Mouse (Mus musculus) neural tube, embryonic 11.5 days (tissue): ENCODE results near the gene Phka1. TPM values are rescaled to one million over a fixed set of nuclear protein-coding genes. Genes with fewer than 3 reads are reported as not detected.

ENCODE experiments used
- ATAC-seq: fragments of 200-750 bp; cut with Nextera tagmentation; 2 replicates; pipeline ENCODE4 v1.8.0; 2017; ENCODE audit warnings: moderate number of reproducible peaks, mild to moderate bottlenecking, moderate TSS enrichment, moderate library complexity; ENCODE audit not compliant: insufficient read depth, low FRiP score, low TSS enrichment
- DNase-seq: peaks from one replicate; pipeline ENCODE4 v3.0.0-alpha.2; 2015; ENCODE audit warnings: low spot score
- H3K27ac ChIP-seq: fragments of 300-500 bp; sonication (generic); 2 replicates; pipeline ENCODE4 v1.5.1; 2014; ENCODE audit warnings: low read depth, mild to moderate bottlenecking, low read length
- H3K27me3 ChIP-seq: fragments of 300-500 bp; sonication (generic); 2 replicates; pipeline ENCODE4 v1.6.1; 2014; ENCODE audit warnings: mild to moderate bottlenecking, low read length, mixed read lengths; ENCODE audit not compliant: control insufficient read depth, insufficient read depth
- H3K36me3 ChIP-seq: fragments of 300-500 bp; sonication (generic); 2 replicates; pipeline ENCODE4 v1.6.1; 2014; ENCODE audit warnings: mild to moderate bottlenecking, low read length, moderate library complexity, mixed read lengths; ENCODE audit not compliant: control insufficient read depth, insufficient read depth
- H3K4me1 ChIP-seq: fragments of 300-500 bp; sonication (generic); 2 replicates; pipeline ENCODE4 v1.6.1; 2014; ENCODE audit warnings: low read length, mixed read lengths; ENCODE audit not compliant: control insufficient read depth, insufficient read depth
- H3K4me2 ChIP-seq: fragments of 300-500 bp; sonication (generic); 2 replicates; pipeline ENCODE4 v1.6.1; 2014; ENCODE audit warnings: low read depth, mild to moderate bottlenecking, moderate library complexity
- H3K4me3 ChIP-seq: fragments of 300-500 bp; sonication (generic); 2 replicates; pipeline ENCODE4 v1.5.1; 2014; ENCODE audit warnings: low read depth, low read length
- H3K9ac ChIP-seq: fragments of 300-500 bp; sonication (generic); 2 replicates; pipeline ENCODE4 v1.6.1; 2014; ENCODE audit warnings: mild to moderate bottlenecking, low read length
- H3K9me3 ChIP-seq: fragments of 300-500 bp; sonication (generic); 2 replicates; pipeline ENCODE4 v1.6.1; 2016; ENCODE audit warnings: low read length; ENCODE audit not compliant: control insufficient read depth
- WGBS: fragments of 180-500 bp; shearing (Covaris S2); extraction: QIAGEN DNeasy Blood & Tissue Kit; methylation state at CpG from one replicate; pipeline ENCODE4 v1.1.7; 2014; 5-methylcytosine and 5-hydroxymethylcytosine counted together
- polyA plus RNA-seq: library from polyadenylated mRNA; unstranded; fragments of >200 nt; fragmentation: Nextera tagmentation; extraction: Ambion mirVana; gene quantifications from 2 replicates; pipeline ENCODE4 v1.2.1, GENCODE M21; 2014

Gene Phka1
- polyA plus RNA-seq, 1 experiment from 2014 or later = 6.3 TPM

DNA sequence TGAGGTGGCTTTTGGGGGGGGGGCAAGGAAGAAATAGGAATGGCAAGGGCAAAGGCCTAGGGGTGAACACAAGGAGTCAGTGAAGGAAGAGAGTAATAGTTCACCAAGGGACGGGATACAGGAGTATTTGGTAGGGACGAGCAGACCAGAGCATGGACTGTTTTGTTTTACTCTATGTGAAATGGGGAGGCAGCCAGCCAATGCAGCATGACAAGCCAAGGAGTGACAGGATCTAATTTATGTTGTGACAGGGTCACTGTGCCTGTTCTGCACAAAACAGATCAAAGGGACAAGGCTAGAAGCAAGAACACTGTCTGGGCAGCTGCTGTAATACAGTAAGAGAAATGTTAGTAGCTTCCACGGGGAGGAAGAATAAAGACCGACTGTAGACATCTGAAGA is 164.4 kb downstream of the Phka1 start:
- Histone ChIP-seq H3K4me3 (no peak overlapping the region), H3K36me3 (no peaks in the 10 kb centered on the region), H3K4me2 (no peak overlapping the region), H3K4me1 (no peaks in the 10 kb centered on the region), H3K27me3 (no peaks in the 10 kb centered on the region), H3K27ac (no peak overlapping the region), H3K9me3 (no peaks in the 10 kb centered on the region), H3K9ac (no peak overlapping the region)
- DNase-seq (no peak), ATAC-seq (no peak)
- WGBS = 74% methylated on average over 4 of the region's 4 CpGs

DNA sequence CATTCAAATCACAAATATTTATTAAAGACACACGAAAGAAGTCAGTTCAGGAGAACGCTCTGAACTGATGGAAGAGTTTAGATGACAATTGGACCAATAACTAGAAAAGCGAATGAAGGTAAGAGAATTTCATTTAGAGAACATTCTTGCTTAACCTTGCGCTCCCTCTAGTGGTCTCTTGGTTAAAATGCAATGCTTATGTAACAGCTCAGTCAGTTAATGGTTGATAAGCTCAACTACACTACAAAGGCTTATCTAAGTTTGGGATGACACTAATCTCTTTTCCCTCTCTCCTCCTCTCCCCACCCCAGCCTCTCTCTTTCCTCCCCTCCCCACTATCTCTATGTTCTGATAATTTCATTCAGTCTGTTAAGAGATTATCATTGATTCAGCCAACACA is 165.1 kb downstream of the Phka1 start:
- no peak overlapping the region for H3K4me3 ChIP-seq
- WGBS = 30% methylated on average over 4 of the region's 4 CpGs
- H3K4me1 ChIP-seq = no peaks in the 10 kb centered on the region
- no peak overlapping the region for H3K27ac ChIP-seq
- H3K4me2 ChIP-seq = no peak overlapping the region
- no peaks in the 10 kb centered on the region for H3K27me3 ChIP-seq
- H3K36me3 ChIP-seq = no peaks in the 10 kb centered on the region
- DNase-seq (no peak), ATAC-seq (no peak)
- H3K9me3 ChIP-seq = no peaks in the 10 kb centered on the region
- no peak overlapping the region for H3K9ac ChIP-seq

DNA sequence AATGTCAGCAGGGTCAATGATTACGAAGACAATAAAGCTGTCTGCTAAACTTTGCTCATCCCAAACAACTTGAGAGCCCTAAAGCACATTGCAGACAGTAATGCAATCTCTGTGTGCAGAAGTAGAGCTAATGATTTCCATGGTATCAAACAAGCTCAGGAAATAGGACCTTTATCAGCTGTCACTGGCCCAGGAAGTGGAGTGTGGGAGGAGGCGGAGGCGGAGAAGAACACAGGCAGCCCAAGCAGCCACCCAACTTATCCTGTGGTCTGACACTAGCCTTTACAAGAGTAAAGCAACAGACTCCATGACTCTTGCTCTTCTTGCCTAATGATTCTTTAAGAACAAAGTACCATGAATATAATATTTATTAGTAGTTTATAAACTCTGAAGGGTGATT is 165.6 kb downstream of the Phka1 start:
- no peaks in the 10 kb centered on the region for H3K27me3 ChIP-seq

DNA sequence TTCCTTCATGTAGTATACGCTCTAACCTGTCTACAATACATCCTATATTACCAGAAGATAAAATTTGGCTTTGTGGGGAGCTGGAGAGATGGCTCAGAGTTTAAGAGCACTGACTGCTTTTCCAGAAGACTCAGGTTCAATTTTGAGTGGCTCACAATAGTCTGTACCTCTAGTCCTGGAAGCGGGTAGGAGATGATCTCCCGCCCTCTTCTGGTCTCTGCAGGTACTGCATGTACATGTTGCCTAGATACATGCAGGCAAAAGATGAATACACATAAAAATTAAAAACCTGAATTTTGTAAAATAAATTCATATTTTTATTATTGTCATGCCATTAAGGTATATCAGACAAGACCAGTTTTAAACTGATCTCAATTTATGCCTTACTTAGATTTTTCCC is 167.3 kb downstream of the Phka1 start:
- WGBS = 34% methylated on average over 3 of the region's 3 CpGs
- ATAC-seq = no peak
- H3K27ac ChIP-seq = no peak overlapping the region

More for the DNA sequence above, 165.6 kb downstream of the Phka1 start:
- WGBS = 92% methylated on average over 3 of the region's 3 CpGs
- Histone ChIP-seq H3K36me3 (no peaks in the 10 kb centered on the region), H3K4me2 (no peak overlapping the region), H3K9ac (no peak overlapping the region), H3K4me3 (no peak overlapping the region), H3K9me3 (no peaks in the 10 kb centered on the region), H3K4me1 (no peaks in the 10 kb centered on the region), H3K27ac (no peak overlapping the region)
- ATAC-seq (no peak), DNase-seq (no peak)

DNA sequence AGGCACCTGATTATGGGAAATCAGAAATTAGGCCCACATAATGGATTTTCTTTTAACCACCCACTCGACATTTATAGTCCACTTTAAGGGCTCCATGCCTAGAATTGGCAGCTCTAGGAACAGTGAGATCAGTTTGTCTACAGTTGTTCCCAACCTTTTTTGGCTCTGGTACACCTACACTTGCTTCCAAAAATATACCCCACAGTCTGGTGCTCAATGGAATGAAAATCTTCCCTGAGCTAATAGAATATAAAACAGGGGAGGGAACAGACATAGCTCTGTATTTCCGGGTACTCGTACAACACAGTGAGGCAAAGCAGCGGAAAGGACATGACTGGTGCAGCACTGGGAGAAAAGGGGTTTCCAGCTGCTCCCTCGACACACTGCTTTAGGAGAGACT is 168.5 kb downstream of the Phka1 start:
- Histone ChIP-seq H3K27me3 (no peaks in the 10 kb centered on the region), H3K9me3 (no peaks in the 10 kb centered on the region), H3K4me1 (no peaks in the 10 kb centered on the region), H3K9ac (no peak overlapping the region), H3K4me2 (no peak overlapping the region), H3K4me3 (no peak overlapping the region), H3K36me3 (no peaks in the 10 kb centered on the region), H3K27ac (no peak overlapping the region)
- DNase-seq = no peak
- 85% methylated on average over 5 of the region's 5 CpGs for WGBS
- ATAC-seq = no peak

More for the DNA sequence above, 167.3 kb downstream of the Phka1 start:
- no peaks in the 10 kb centered on the region for H3K27me3 ChIP-seq
- no peak overlapping the region for H3K4me2 ChIP-seq
- DNase-seq = peak; percentile 56
- no peaks in the 10 kb centered on the region for H3K36me3 ChIP-seq
- no peak overlapping the region for H3K4me3 ChIP-seq
- no peak overlapping the region for H3K9ac ChIP-seq
- H3K9me3 ChIP-seq = no peaks in the 10 kb centered on the region
- no peaks in the 10 kb centered on the region for H3K4me1 ChIP-seq

Other genes starting within 250 kb of the Phka1 start
- gene Hdac8, start 138.9 kb downstream of the Phka1 start, polyA plus RNA-seq = 1.6 and 2.6 TPM in 2 replicates
- gene Gm3880, start 42.7 kb upstream of the Phka1 start, polyA plus RNA-seq = not detected in 2 replicates
- gene Gm9112, start 63.4 kb upstream of the Phka1 start, polyA plus RNA-seq = not detected in 2 replicates
- not detected in 2 replicates for gene Dmrtc1b, start 63.6 kb upstream of the Phka1 start, polyA plus RNA-seq
- gene Dmrtc1c1, start 158.7 kb upstream of the Phka1 start, polyA plus RNA-seq = not detected in 2 replicates
- not detected in 2 replicates for gene Dmrtc1c2, start 210.4 kb upstream of the Phka1 start, polyA plus RNA-seq
- not detected in 2 replicates for gene 1700031F05Rik, start 223.7 kb upstream of the Phka1 start, polyA plus RNA-seq